Mouse (Mus musculus) midbrain, embryonic 14.5 days (tissue): Measurements from ENCODE around the gene Fbxo31. TPM values are rescaled to one million over a fixed set of nuclear protein-coding genes. Genes with fewer than 3 reads are reported as not detected.

Experiments used
- ATAC-seq: fragments of 200-750 bp; cut with Nextera tagmentation; 2 replicates; pipeline ENCODE4 v1.8.0; 2017; ENCODE audit warnings: moderate number of reproducible peaks, moderate library complexity; ENCODE audit not compliant: low FRiP score, low TSS enrichment
- DNase-seq: peaks from one replicate; pipeline ENCODE4 v3.0.0-alpha.2; 2015
- H3K27ac ChIP-seq: fragments of 300-500 bp; sonication (generic); replicated peaks from 2 replicates; pipeline ENCODE4 v1.5.1; 2014; ENCODE audit warnings: mild to moderate bottlenecking, low read depth, low read length, moderate library complexity
- H3K27me3 ChIP-seq: fragments of 300-500 bp; sonication (generic); 2 replicates; pipeline ENCODE4 v1.6.1; 2014; ENCODE audit warnings: low read length, control low read depth, mixed read lengths; ENCODE audit not compliant: control insufficient read depth, insufficient read depth
- H3K36me3 ChIP-seq: fragments of 300-500 bp; sonication (generic); 2 replicates; pipeline ENCODE4 v1.6.1; 2014; ENCODE audit warnings: low read length, control low read depth; ENCODE audit not compliant: control insufficient read depth, insufficient read depth
- H3K4me1 ChIP-seq: fragments of 300-500 bp; sonication (generic); 2 replicates; pipeline ENCODE4 v1.6.1; 2014; ENCODE audit warnings: mild to moderate bottlenecking, antibody characterized with exemption, low read length, control low read depth; ENCODE audit not compliant: control insufficient read depth, insufficient read depth
- H3K4me2 ChIP-seq: fragments of 300-500 bp; sonication (generic); 2 replicates; pipeline ENCODE4 v1.6.1; 2014; ENCODE audit warnings: mild to moderate bottlenecking, low read length, moderate library complexity
- H3K4me3 ChIP-seq: fragments of 300-500 bp; sonication (generic); replicated peaks from 2 replicates; pipeline ENCODE4 v1.5.1; 2014; ENCODE audit warnings: low read depth, low read length
- H3K9ac ChIP-seq: fragments of 300-500 bp; sonication (generic); replicated peaks from 2 replicates; pipeline ENCODE4 v1.6.1; 2014; ENCODE audit warnings: mild to moderate bottlenecking, low read length, moderate library complexity
- H3K9me3 ChIP-seq: fragments of 300-500 bp; sonication (generic); 2 replicates; pipeline ENCODE4 v1.6.1; 2016; ENCODE audit warnings: low read length, control low read depth, mixed read lengths; ENCODE audit not compliant: control insufficient read depth
- WGBS: fragments of 180-500 bp; shearing (Covaris S2); extraction: QIAGEN DNeasy Blood & Tissue Kit; methylation state at CpG from one replicate; pipeline ENCODE4 v1.1.7; 2014; 5-methylcytosine and 5-hydroxymethylcytosine counted together
- polyA plus RNA-seq: library from polyadenylated mRNA; unstranded; fragments of >200 nt; fragmentation: Nextera tagmentation; extraction: Ambion mirVana; gene quantifications from 2 replicates; pipeline ENCODE4 v1.2.1, GENCODE M21; 2014

The Fbxo31 gene
- polyA plus RNA-seq, 1 experiment from 2014 or later, result 26.7 TPM

GRCm38 (mm10) chr8:121562941-121563351 is 15.7 kb downstream of the Fbxo31 start:
- ATAC-seq, result no peak

GRCm38 (mm10) chr8:121561636-121562345 is 16.8 kb downstream of the Fbxo31 start:
- ATAC-seq (no peak), DNase-seq (no peak)
- H3K36me3 ChIP-seq, result peaks cover 33% of the 10 kb centered on the region
- H3K27ac ChIP-seq, result no peak overlapping the region
- no peaks in the 10 kb centered on the region for H3K4me1 ChIP-seq
- H3K4me2 ChIP-seq, result no peak overlapping the region
- WGBS, result 88% methylated on average over 16 of the region's 16 CpGs
- no peaks in the 10 kb centered on the region for H3K9me3 ChIP-seq
- H3K4me3 ChIP-seq, result no peak overlapping the region
- H3K9ac ChIP-seq, result no peak overlapping the region
- H3K27me3 ChIP-seq, result no peaks in the 10 kb centered on the region

More at GRCm38 (mm10) chr8:121562941-121563351, 15.7 kb downstream of the Fbxo31 start:
- no peaks in the 10 kb centered on the region for H3K9me3 ChIP-seq
- H3K4me1 ChIP-seq, result no peaks in the 10 kb centered on the region
- H3K4me3 ChIP-seq, result no peak overlapping the region
- 80% methylated on average over 9 of the region's 9 CpGs for WGBS
- DNase-seq, result no peak
- no peaks in the 10 kb centered on the region for H3K27me3 ChIP-seq
- H3K27ac ChIP-seq, result no peak overlapping the region
- no peak overlapping the region for H3K4me2 ChIP-seq
- H3K9ac ChIP-seq, result no peak overlapping the region
- peaks cover 30% of the 10 kb centered on the region for H3K36me3 ChIP-seq

- no peaks in the 10 kb centered on the region for H3K27me3 ChIP-seq
- WGBS, result 92% methylated on average over 7 of the region's 7 CpGs
Observed at GRCm38 (mm10) chr8:121560432-121561100, 18.0 kb downstream of the Fbxo31 start.

GRCm38 (mm10) chr8:121559801-121560200 is 18.8 kb downstream of the Fbxo31 start:
- H3K4me2 ChIP-seq, result no peak overlapping the region
- no peaks in the 10 kb centered on the region for H3K27me3 ChIP-seq
- no peak for ATAC-seq
- 94% methylated on average over 12 of the region's 12 CpGs for WGBS
- no peak overlapping the region for H3K4me3 ChIP-seq
- H3K27ac ChIP-seq, result no peak overlapping the region
- no peak overlapping the region for H3K9ac ChIP-seq
- no peak for DNase-seq
- no peaks in the 10 kb centered on the region for H3K9me3 ChIP-seq
- peaks cover 38% of the 10 kb centered on the region for H3K36me3 ChIP-seq
- no peaks in the 10 kb centered on the region for H3K4me1 ChIP-seq

More at GRCm38 (mm10) chr8:121560432-121561100, 18.0 kb downstream of the Fbxo31 start:
- H3K9me3 ChIP-seq, result no peaks in the 10 kb centered on the region
- H3K4me1 ChIP-seq, result no peaks in the 10 kb centered on the region
- ATAC-seq (no peak), DNase-seq (no peak)
- H3K36me3 ChIP-seq, result peaks cover 31% of the 10 kb centered on the region
- no peak overlapping the region for H3K4me2 ChIP-seq
- H3K4me3 ChIP-seq, result no peak overlapping the region
- no peak overlapping the region for H3K27ac ChIP-seq
- no peak overlapping the region for H3K9ac ChIP-seq

DNA sequence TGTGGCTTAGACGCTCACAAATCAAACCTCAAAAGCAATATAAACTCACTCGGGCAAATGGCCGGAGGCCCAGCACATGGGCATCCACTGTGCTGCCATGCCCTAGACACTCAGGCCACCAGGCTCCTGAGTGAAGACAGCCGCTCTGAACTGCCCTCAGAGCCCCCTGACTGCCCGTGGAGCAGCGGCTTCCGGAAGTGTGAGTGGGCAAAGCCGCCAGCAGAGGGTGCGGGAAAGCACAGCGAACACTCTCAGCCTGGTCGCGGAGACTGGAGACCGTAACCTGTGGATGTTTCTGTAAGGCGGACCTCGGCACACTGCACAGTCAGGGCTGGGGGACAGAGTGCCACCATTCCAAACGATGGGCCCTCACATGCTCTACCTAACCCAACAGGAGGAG is 20.1 kb downstream of the Fbxo31 start:
- Histone ChIP-seq H3K4me1 (no peaks in the 10 kb centered on the region), H3K9ac (no peak overlapping the region), H3K36me3 (peaks cover 51% of the 10 kb centered on the region), H3K27ac (no peak overlapping the region), H3K4me3 (no peak overlapping the region), H3K9me3 (no peaks in the 10 kb centered on the region), H3K4me2 (no peak overlapping the region), H3K27me3 (no peaks in the 10 kb centered on the region)
- no peak for DNase-seq
- 93% methylated on average over 16 of the region's 16 CpGs for WGBS
- no peak for ATAC-seq

GRCm38 (mm10) chr8:121557746-121558145 is 20.9 kb downstream of the Fbxo31 start:
- no peak overlapping the region for H3K4me2 ChIP-seq
- peaks cover 59% of the 10 kb centered on the region for H3K36me3 ChIP-seq
- H3K4me1 ChIP-seq, result no peaks in the 10 kb centered on the region
- H3K4me3 ChIP-seq, result no peak overlapping the region
- no peak overlapping the region for H3K9ac ChIP-seq
- H3K27ac ChIP-seq, result no peak overlapping the region
- H3K9me3 ChIP-seq, result no peaks in the 10 kb centered on the region
- H3K27me3 ChIP-seq, result no peaks in the 10 kb centered on the region
- DNase-seq (no peak), ATAC-seq (no peak)
- 91% methylated on average over 11 of the region's 11 CpGs for WGBS

- H3K4me3 ChIP-seq, result no peak overlapping the region
- ATAC-seq (no peak), DNase-seq (no peak)
- H3K4me1 ChIP-seq, result no peaks in the 10 kb centered on the region
- H3K27ac ChIP-seq, result no peak overlapping the region
- H3K36me3 ChIP-seq, result peaks cover 77% of the 10 kb centered on the region
- no peaks in the 10 kb centered on the region for H3K9me3 ChIP-seq
- no peak overlapping the region for H3K4me2 ChIP-seq
- WGBS, result 94% methylated on average over 32 of the region's 32 CpGs
- H3K27me3 ChIP-seq, result no peaks in the 10 kb centered on the region
- H3K9ac ChIP-seq, result no peak overlapping the region
Observed at GRCm38 (mm10) chr8:121553831-121554475, 24.7 kb downstream of the Fbxo31 start.

GRCm38 (mm10) chr8:121552506-121552905 is 26.1 kb downstream of the Fbxo31 start:
- H3K27ac ChIP-seq, result no peak overlapping the region
- no peak overlapping the region for H3K4me2 ChIP-seq
- ATAC-seq (no peak), DNase-seq (no peak)
- no peaks in the 10 kb centered on the region for H3K4me1 ChIP-seq
- no peaks in the 10 kb centered on the region for H3K9me3 ChIP-seq
- peaks cover 64% of the 10 kb centered on the region for H3K36me3 ChIP-seq
- H3K4me3 ChIP-seq, result no peak overlapping the region
- WGBS, result 91% methylated on average over 9 of the region's 9 CpGs
- no peaks in the 10 kb centered on the region for H3K27me3 ChIP-seq
- H3K9ac ChIP-seq, result no peak overlapping the region
